Mouse (Mus musculus): Measurements from ENCODE around the gene Cyp2g1. TPM values are rescaled to one million over a fixed set of nuclear protein-coding genes. Genes with fewer than 3 reads are reported as not detected.
A peak's percentile ranks its signal among the peaks of the same experiment; 100 is the strongest.

The Cyp2g1 gene
- not detected for total RNA-seq (2021)
- long read RNA-seq, experiment 1: 0 reads
- long read RNA-seq, experiment 2: 0 reads

GRCm38 (mm10) chr7:26808592-26808991 is at the start of gene Cyp2g1:
Gene Cyp2g1 (plus strand): TSS chr7:26808892.
- intact Hi-C loops (cut with DNase I): no loop called here
- no peak within 1 kb of the TSS for H3K27ac ChIP-seq
- no peak within 1 kb of the TSS for H3K4me3 ChIP-seq
- no peak for DNase-seq (ENCODE audit: extremely low spot score in 1 of 2, low spot score in 2 of 2)
- no peak for TF ChIP-seq CTCF (IDR thresholded peaks at IDR 0.05)

- peak; percentile 35 for TF ChIP-seq CTCF (IDR thresholded peaks at IDR 0.05)
- intact Hi-C loops (cut with DNase I): loop anchor here (5.0 kb wide), 1 partner anchor 355 kb away; no protein-coding TSS in a partner anchor
- Histone ChIP-seq H3K27ac (no peak overlapping the region), H3K4me3 (no peak overlapping the region)
- no peak for DNase-seq (ENCODE audit: extremely low spot score in 1 of 2, low spot score in 2 of 2)
These were observed 41.6 kb upstream of the Cyp2g1 start for GRCm38 (mm10) chr7:26767084-26767483.

- Histone ChIP-seq H3K27ac (no peak overlapping the region), H3K4me3 (no peak overlapping the region)
- TF ChIP-seq CTCF (IDR thresholded peaks at IDR 0.05): no peak
- intact Hi-C loops (cut with DNase I): loop anchor here (5.0 kb wide), 1 partner anchor 352 kb away; no protein-coding TSS in a partner anchor
- DNase-seq (ENCODE audit: extremely low spot score in 1 of 2, low spot score in 2 of 2): no peak
These were observed 38.7 kb upstream of the Cyp2g1 start for GRCm38 (mm10) chr7:26769881-26770470.

GRCm38 (mm10) chr7:26772866-26773586 is 35.7 kb upstream of the Cyp2g1 start:
- no peak for DNase-seq (ENCODE audit: extremely low spot score in 1 of 2, low spot score in 2 of 2)
- no peak overlapping the region for H3K27ac ChIP-seq
- no peak for TF ChIP-seq CTCF (IDR thresholded peaks at IDR 0.05)
- H3K4me3 ChIP-seq: no peak overlapping the region
- intact Hi-C loops (cut with DNase I): no loop called here

- DNase-seq (ENCODE audit: extremely low spot score in 1 of 2, low spot score in 2 of 2): no peak
- TF ChIP-seq CTCF (IDR thresholded peaks at IDR 0.05): peak; percentile 25
- Histone ChIP-seq H3K4me3 (no peak overlapping the region), H3K27ac (no peak overlapping the region)
- intact Hi-C loops (cut with DNase I): no loop called here
These were observed 32.8 kb upstream of the Cyp2g1 start for GRCm38 (mm10) chr7:26775866-26776265.

GRCm38 (mm10) chr7:26777806-26778205 is 30.9 kb upstream of the Cyp2g1 start:
- TF ChIP-seq CTCF (IDR thresholded peaks at IDR 0.05): peak; percentile 14; the same call in 1 of the 2 replicates
- intact Hi-C loops (cut with DNase I): loop anchor here (2.0 kb wide), 1 partner anchor 351 kb away; no protein-coding TSS in a partner anchor
- no peak for DNase-seq (ENCODE audit: extremely low spot score in 1 of 2, low spot score in 2 of 2)
- Histone ChIP-seq H3K4me3 (no peak overlapping the region), H3K27ac (no peak overlapping the region)

GRCm38 (mm10) chr7:26778474-26778873 is 30.2 kb upstream of the Cyp2g1 start:
- Histone ChIP-seq H3K27ac (no peak overlapping the region), H3K4me3 (no peak overlapping the region)
- peak; percentile 31 for DNase-seq (ENCODE audit: extremely low spot score in 1 of 2, low spot score in 2 of 2)
- TF ChIP-seq CTCF (IDR thresholded peaks at IDR 0.05): peak; percentile 66
- intact Hi-C loops (cut with DNase I): loop anchor here (2.0 kb wide), 1 partner anchor 350 kb away; no protein-coding TSS in a partner anchor

- no peak overlapping the region for H3K4me3 ChIP-seq
- no peak for DNase-seq (ENCODE audit: extremely low spot score in 1 of 2, low spot score in 2 of 2)
- TF ChIP-seq CTCF (IDR thresholded peaks at IDR 0.05): no peak
- no peak overlapping the region for H3K27ac ChIP-seq
- intact Hi-C loops (cut with DNase I): loop anchor here (2.0 kb wide), 1 partner anchor 349 kb away; no protein-coding TSS in a partner anchor
These were observed 28.8 kb upstream of the Cyp2g1 start for GRCm38 (mm10) chr7:26779799-26780416.

- DNase-seq (ENCODE audit: extremely low spot score in 1 of 2, low spot score in 2 of 2): peak; percentile 18 to 38
- no peak for TF ChIP-seq CTCF (IDR thresholded peaks at IDR 0.05)
- H3K4me3 ChIP-seq: no peak overlapping the region
- H3K27ac ChIP-seq: no peak overlapping the region
- intact Hi-C loops (cut with DNase I): no loop called here
These were observed 28.2 kb upstream of the Cyp2g1 start for GRCm38 (mm10) chr7:26780510-26780909.

- DNase-seq (ENCODE audit: extremely low spot score in 1 of 2, low spot score in 2 of 2): no peak
- H3K4me3 ChIP-seq: no peak overlapping the region
- no peak overlapping the region for H3K27ac ChIP-seq
- no peak for TF ChIP-seq CTCF (IDR thresholded peaks at IDR 0.05)
- intact Hi-C loops (cut with DNase I): no loop called here
These were observed 27.5 kb upstream of the Cyp2g1 start for GRCm38 (mm10) chr7:26780998-26781766.

- no peak overlapping the region for H3K27ac ChIP-seq
- H3K4me3 ChIP-seq: no peak overlapping the region
- no peak for DNase-seq (ENCODE audit: extremely low spot score in 1 of 2, low spot score in 2 of 2)
- no peak for TF ChIP-seq CTCF (IDR thresholded peaks at IDR 0.05)
- intact Hi-C loops (cut with DNase I): no loop called here
These were observed 26.9 kb upstream of the Cyp2g1 start for GRCm38 (mm10) chr7:26781767-26782131.

Data from left cerebral cortex, adult 2 months (tissue).